11 mouse cellular contexts compared by ENCODE assay signal in genomic region chr8:119112861-119113260, GRCm38 (mm10).
"Had no signal": no experiment of that assay in that cellular context is flagged by ENCODE, and none has a peak within 500 bp of the region (broad histone marks: within the 10 kb centered on the region; RNA-seq: fewer than 3 reads in every experiment).

No protein-coding gene starts in this region.

- H3K9ac ChIP-seq: limb, embryonic 12.5 days; liver, embryonic 14.5 days; stomach, embryonic 15.5 days had no signal

- DNase-seq: kidney, postnatal 14 days; layer of hippocampus, postnatal 36 days; liver; lung, adult 18-20 months; right cerebral cortex, postnatal 14 days; thymus, adult 2 months; thymus, postnatal 25 days had no signal

- H3K4me3 ChIP-seq: limb, embryonic 12.5 days; midbrain, embryonic 13.5 days; stomach, embryonic 15.5 days had no signal

- H3K4me1 ChIP-seq: limb, embryonic 12.5 days; midbrain, embryonic 13.5 days; stomach, embryonic 15.5 days had no signal

- H3K9me3 ChIP-seq: limb, embryonic 12.5 days; midbrain, embryonic 13.5 days; stomach, embryonic 15.5 days had no signal

- ATAC-seq: midbrain, embryonic 13.5 days had no signal

- H3K4me2 ChIP-seq: limb, embryonic 12.5 days; midbrain, embryonic 13.5 days; stomach, embryonic 15.5 days had no signal

- H3K27me3 ChIP-seq: limb, embryonic 12.5 days; midbrain, embryonic 13.5 days; stomach, embryonic 15.5 days had no signal

- H3K27ac ChIP-seq: limb, embryonic 12.5 days; liver, embryonic 14.5 days; midbrain, embryonic 13.5 days; stomach, embryonic 15.5 days had no signal

- H3K36me3 ChIP-seq: limb, embryonic 12.5 days; midbrain, embryonic 13.5 days; stomach, embryonic 15.5 days had no signal
